Mouse (Mus musculus): ENCODE data around the gene Aknad1. TPM values are rescaled to one million over a fixed set of nuclear protein-coding genes. Genes with fewer than 3 reads are reported as not detected.

Aknad1 gene
- polyA plus RNA-seq, 1 experiment from 2014 or later, result 0.15 TPM

DNA sequence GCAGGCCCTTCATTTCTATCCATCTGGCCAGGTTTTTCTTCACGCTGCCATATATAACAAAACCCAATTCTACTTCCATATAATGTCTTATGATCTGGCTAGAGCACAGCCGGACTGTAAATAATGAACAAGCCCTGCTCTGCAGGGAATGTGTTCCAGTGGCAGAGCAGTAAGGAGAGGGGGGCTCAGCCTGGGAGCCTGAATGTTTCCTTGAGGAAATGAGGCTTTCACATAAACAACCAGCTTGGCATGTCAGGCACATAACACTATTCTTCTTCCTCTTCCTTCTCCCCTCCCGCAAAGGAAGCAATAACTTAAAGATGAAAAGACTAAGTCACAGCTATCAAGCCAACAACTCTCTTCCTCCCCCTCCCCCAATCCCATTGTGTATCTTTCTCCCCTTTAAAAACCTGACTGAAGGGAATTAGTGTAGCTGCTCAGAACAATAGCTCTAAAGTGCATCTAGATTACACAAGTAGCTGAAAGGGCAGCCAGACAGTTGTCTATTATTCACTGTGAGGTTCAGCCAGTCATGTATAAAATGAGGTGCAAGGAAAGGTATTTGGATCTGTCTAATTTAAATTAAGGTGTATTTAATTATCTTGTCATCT is 26.3 kb upstream of the Aknad1 start:
- 56% methylated on average over 3 of the region's 3 CpGs for WGBS
- Histone ChIP-seq H3K4me3 (ENCODE audit: low read depth, low read length) (no peak overlapping the region), H3K9me3 (replicated peaks; ENCODE audit: control insufficient read depth, low read length) (no peaks in the 10 kb centered on the region), H3K27ac (replicated peaks; ENCODE audit: low read depth, low read length) (no peak overlapping the region), H3K9ac (replicated peaks; ENCODE audit: low read length) (no peak overlapping the region), H3K4me1 (ENCODE audit: control insufficient read depth, insufficient read depth, low read length) (no peaks in the 10 kb centered on the region), H3K36me3 (replicated peaks; ENCODE audit: control insufficient read depth, insufficient read depth, low read depth, low read length) (no peaks in the 10 kb centered on the region), H3K27me3 (ENCODE audit: control insufficient read depth, insufficient read depth, low read length) (no peaks in the 10 kb centered on the region), H3K4me2 (ENCODE audit: low read depth, low read length) (no peak overlapping the region)
- no peak for DNase-seq (ENCODE audit: low spot score)
- no peak for ATAC-seq (replicated peaks; ENCODE audit: insufficient number of reproducible peaks, low FRiP score, low TSS enrichment, low read depth)

DNA sequence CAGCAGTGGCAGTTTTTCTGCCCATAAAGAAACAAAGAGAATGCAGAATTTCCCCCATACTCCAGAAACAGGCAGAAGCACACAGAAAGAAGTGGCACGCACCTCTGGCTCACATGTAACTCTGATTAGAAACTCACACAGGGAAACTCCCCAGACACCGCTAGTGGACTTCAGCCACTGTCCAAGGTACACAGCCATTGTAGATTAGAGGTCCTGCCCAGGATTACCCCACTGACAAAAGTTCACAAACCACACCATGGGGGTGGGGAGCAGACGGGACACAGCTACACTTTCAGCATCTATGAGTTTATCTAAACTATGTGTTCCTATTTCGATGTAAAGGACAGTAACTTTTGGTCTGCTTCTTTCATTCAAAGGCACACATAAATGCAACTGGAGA is 24.6 kb upstream of the Aknad1 start:
- Histone ChIP-seq H3K4me2 (ENCODE audit: low read depth, low read length) (no peak overlapping the region), H3K27ac (replicated peaks; ENCODE audit: low read depth, low read length) (no peak overlapping the region), H3K27me3 (ENCODE audit: control insufficient read depth, insufficient read depth, low read length) (no peaks in the 10 kb centered on the region), H3K4me1 (ENCODE audit: control insufficient read depth, insufficient read depth, low read length) (no peaks in the 10 kb centered on the region), H3K36me3 (replicated peaks; ENCODE audit: control insufficient read depth, insufficient read depth, low read depth, low read length) (no peaks in the 10 kb centered on the region), H3K9me3 (replicated peaks; ENCODE audit: control insufficient read depth, low read length) (no peaks in the 10 kb centered on the region), H3K4me3 (ENCODE audit: low read depth, low read length) (no peak overlapping the region), H3K9ac (replicated peaks; ENCODE audit: low read length) (no peak overlapping the region)
- 92% methylated on average over 4 of the region's 4 CpGs for WGBS
- ATAC-seq (replicated peaks; ENCODE audit: insufficient number of reproducible peaks, low FRiP score, low TSS enrichment, low read depth), result no peak
- DNase-seq (ENCODE audit: low spot score), result no peak

DNA sequence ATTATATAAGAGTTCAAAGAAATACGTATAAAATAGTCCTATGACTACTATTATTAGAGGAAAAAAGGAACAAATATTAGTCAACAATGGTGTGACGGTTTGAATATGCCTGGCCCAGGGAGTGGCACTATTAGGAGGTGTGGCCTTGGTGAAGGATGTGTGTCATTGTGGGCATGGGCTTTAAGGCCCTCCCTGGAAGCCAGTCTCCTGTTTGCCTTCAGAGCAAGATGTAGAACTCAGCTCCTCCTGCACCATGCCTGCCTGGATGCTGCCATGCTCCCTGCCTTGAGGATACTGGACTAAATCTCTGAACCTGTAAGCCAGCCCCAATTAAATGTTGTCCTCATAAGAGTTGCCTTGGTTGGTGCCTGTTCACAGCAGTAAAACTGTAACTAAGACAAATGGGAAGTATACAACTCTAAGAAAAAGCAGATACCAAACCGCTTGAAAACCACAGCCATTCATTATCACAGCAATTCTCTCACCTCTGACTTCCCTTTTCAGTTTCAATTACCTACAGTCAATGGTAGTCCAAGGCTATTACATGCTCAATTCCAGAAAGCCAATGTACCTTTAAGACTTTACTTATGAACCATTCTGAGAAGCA is 21.5 kb upstream of the Aknad1 start:
- WGBS, result 91% methylated on average over 3 of the region's 3 CpGs
- H3K27me3 ChIP-seq (ENCODE audit: control insufficient read depth, insufficient read depth, low read length), result no peaks in the 10 kb centered on the region
- no peak overlapping the region for H3K27ac ChIP-seq (replicated peaks; ENCODE audit: low read depth, low read length)
- no peak for DNase-seq (ENCODE audit: low spot score)
- H3K4me3 ChIP-seq (ENCODE audit: low read depth, low read length), result no peak overlapping the region
- H3K4me1 ChIP-seq (ENCODE audit: control insufficient read depth, insufficient read depth, low read length), result no peaks in the 10 kb centered on the region
- H3K36me3 ChIP-seq (replicated peaks; ENCODE audit: control insufficient read depth, insufficient read depth, low read depth, low read length), result no peaks in the 10 kb centered on the region
- H3K9ac ChIP-seq (replicated peaks; ENCODE audit: low read length), result no peak overlapping the region
- H3K4me2 ChIP-seq (ENCODE audit: low read depth, low read length), result no peak overlapping the region
- ATAC-seq (replicated peaks; ENCODE audit: insufficient number of reproducible peaks, low FRiP score, low TSS enrichment, low read depth), result no peak
- H3K9me3 ChIP-seq (replicated peaks; ENCODE audit: control insufficient read depth, low read length), result no peaks in the 10 kb centered on the region

DNA sequence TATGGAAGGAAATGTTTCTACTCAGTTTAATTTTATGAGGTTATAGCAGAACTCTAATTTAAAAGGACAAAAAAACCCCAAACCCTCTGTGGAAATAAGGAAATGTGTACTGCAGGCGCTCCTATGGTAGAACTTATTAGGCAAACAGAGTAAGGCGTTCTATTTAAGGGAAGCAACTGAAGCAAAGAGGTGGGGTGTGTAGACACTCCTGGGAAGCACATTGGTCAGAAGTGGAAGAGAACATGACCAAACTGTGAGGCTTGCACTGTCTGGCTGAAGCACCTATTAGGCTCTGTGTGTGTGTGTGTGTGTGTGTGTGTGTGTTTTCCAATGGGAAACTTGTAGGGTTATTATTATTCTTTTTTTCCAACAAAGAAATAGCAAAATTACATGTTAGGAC is 20.1 kb upstream of the Aknad1 start:
- H3K4me3 ChIP-seq (ENCODE audit: low read depth, low read length), result no peak overlapping the region
- H3K36me3 ChIP-seq (replicated peaks; ENCODE audit: control insufficient read depth, insufficient read depth, low read depth, low read length), result no peaks in the 10 kb centered on the region
- WGBS, result 93% methylated on average over 2 of the region's 2 CpGs
- ATAC-seq (replicated peaks; ENCODE audit: insufficient number of reproducible peaks, low FRiP score, low TSS enrichment, low read depth) (no peak), DNase-seq (ENCODE audit: low spot score) (no peak)
- H3K4me1 ChIP-seq (ENCODE audit: control insufficient read depth, insufficient read depth, low read length), result no peaks in the 10 kb centered on the region
- H3K4me2 ChIP-seq (ENCODE audit: low read depth, low read length), result no peak overlapping the region
- H3K9me3 ChIP-seq (replicated peaks; ENCODE audit: control insufficient read depth, low read length), result no peaks in the 10 kb centered on the region
- no peak overlapping the region for H3K9ac ChIP-seq (replicated peaks; ENCODE audit: low read length)
- H3K27ac ChIP-seq (replicated peaks; ENCODE audit: low read depth, low read length), result no peak overlapping the region
- no peaks in the 10 kb centered on the region for H3K27me3 ChIP-seq (ENCODE audit: control insufficient read depth, insufficient read depth, low read length)

DNA sequence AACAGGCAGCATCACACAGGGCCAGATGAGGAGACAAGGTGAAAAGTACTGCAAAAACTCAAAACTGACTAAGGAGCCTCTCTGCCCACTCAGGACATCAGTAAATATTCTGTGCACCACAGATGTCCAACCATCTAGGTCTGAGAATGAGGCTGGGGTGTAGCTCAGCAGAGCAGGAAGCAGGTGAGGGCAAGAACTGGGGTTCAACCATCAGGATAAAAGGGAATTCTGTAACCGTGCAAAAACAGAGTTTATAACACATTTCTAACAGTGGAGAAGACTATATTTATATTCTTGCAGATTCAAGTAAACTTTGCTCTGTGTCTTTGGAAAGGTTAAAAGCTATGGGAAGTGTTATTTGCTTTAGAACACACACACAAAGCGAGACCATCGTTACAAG is 19.7 kb upstream of the Aknad1 start:
- ATAC-seq (replicated peaks; ENCODE audit: insufficient number of reproducible peaks, low FRiP score, low TSS enrichment, low read depth) (no peak), DNase-seq (ENCODE audit: low spot score) (no peak)
- H3K36me3 ChIP-seq (replicated peaks; ENCODE audit: control insufficient read depth, insufficient read depth, low read depth, low read length), result no peaks in the 10 kb centered on the region
- H3K9ac ChIP-seq (replicated peaks; ENCODE audit: low read length), result no peak overlapping the region
- no peaks in the 10 kb centered on the region for H3K9me3 ChIP-seq (replicated peaks; ENCODE audit: control insufficient read depth, low read length)
- 91% methylated on average over 3 of the region's 3 CpGs for WGBS
- H3K27ac ChIP-seq (replicated peaks; ENCODE audit: low read depth, low read length), result no peak overlapping the region
- no peaks in the 10 kb centered on the region for H3K4me1 ChIP-seq (ENCODE audit: control insufficient read depth, insufficient read depth, low read length)
- no peak overlapping the region for H3K4me2 ChIP-seq (ENCODE audit: low read depth, low read length)
- H3K4me3 ChIP-seq (ENCODE audit: low read depth, low read length), result no peak overlapping the region
- no peaks in the 10 kb centered on the region for H3K27me3 ChIP-seq (ENCODE audit: control insufficient read depth, insufficient read depth, low read length)

DNA sequence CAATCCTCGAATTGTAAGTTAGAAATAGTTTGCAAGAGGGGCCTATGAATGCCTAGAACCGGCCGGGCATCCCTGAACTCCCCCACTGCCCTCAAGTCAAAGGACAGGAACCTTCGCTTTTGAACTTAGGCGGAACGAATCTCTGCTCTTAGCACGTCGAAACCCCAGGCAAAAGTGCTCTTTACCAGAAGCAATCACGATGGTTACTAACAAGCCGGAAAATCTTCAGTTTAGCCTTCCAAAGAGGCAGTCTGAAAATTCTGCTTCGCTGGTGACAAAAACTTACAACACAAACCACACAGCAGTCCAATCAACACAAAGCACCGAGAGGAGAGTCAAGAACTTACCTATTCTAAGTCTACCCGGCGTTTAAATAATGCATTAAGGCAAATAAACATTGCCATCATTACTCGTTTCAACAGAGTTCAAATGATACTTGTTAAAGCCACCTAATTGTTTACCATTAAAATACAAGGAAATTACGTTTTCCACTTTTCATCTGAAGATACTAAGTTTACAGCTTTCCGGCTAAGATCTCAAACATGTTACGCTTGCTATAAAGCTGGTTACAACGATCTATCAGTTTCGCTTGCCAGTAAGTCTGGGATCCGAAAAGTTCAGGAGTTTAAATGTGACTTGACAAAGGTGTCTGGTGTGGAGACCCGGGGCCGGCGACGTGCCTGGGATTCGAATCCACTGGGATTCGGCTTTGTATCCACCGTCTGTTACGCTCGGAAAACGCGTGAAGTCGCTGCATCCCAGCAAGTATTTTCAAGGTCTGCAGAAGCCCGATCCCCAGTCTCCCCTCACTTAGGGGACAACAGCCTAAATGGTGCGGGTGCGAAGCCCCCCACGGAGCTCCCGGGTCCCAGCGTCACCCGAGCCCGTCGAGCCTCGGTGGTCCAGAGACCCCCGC is 18.1 kb upstream of the Aknad1 start:
- no peaks in the 10 kb centered on the region for H3K27me3 ChIP-seq (ENCODE audit: control insufficient read depth, insufficient read depth, low read length)
- H3K4me1 ChIP-seq (ENCODE audit: control insufficient read depth, insufficient read depth, low read length), result no peaks in the 10 kb centered on the region
- peak overlapping the region; percentile 84 for H3K9ac ChIP-seq (replicated peaks; ENCODE audit: low read length)
- peak overlapping the region; percentile 73 for H3K4me3 ChIP-seq (ENCODE audit: low read depth, low read length)
- H3K9me3 ChIP-seq (replicated peaks; ENCODE audit: control insufficient read depth, low read length), result no peaks in the 10 kb centered on the region
- WGBS, result under 1% methylated on average over 44 of the region's 44 CpGs
- no peaks in the 10 kb centered on the region for H3K36me3 ChIP-seq (replicated peaks; ENCODE audit: control insufficient read depth, insufficient read depth, low read depth, low read length)
- peak overlapping the region; percentile 95 for H3K27ac ChIP-seq (replicated peaks; ENCODE audit: low read depth, low read length)
- ATAC-seq (replicated peaks; ENCODE audit: insufficient number of reproducible peaks, low FRiP score, low TSS enrichment, low read depth) (no peak; the same call in 1 of the 2 replicates), DNase-seq (ENCODE audit: low spot score) (peak; percentile 73)
- peak overlapping the region; percentile 62 for H3K4me2 ChIP-seq (ENCODE audit: low read depth, low read length)

DNA sequence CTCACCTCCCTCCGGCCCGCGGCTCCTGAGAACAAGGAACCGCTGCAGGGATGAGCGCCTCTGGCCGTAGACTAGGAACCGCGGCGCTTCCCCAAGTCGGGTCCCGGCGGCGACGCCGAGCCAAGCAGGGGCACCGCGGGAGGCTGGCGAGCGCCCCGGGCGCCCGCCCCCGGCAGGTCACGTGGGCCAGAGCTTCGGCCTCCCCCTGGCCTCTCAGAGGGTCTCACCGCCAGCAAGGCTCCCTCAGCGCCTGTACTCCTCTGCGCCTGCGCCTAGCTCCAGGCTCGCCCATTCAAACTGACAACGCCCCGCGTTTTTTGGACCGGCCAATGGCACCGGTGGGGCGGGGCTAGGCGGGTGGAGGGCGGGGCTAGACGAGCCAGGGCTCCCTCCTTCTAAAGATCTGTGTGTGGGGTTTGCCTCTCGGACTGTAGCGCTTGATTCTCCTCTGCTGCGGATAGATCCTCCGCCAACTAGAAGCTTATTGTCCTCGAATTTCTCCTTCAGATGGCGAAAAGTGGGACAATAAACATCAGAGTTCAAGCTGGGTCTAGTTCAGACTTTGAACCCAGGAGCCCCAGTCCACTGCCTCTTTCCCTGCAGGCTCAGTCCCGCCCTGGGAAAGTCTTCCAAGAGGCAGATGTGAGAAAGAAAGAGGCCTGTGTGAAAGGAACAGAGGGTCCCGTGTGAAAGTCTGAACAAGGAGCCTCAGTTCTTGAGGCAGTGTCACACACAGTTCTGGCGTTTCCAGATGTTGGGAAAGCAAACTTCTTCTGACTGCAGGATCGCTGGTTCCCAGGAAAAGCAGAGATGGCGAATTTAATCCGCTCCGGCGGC is 17.2 kb upstream of the Aknad1 start, which contains the start of gene Gpsm2:
Gene Gpsm2, minus strand, starts transcription at position 274 of the 837 bp plus-strand sequence.
- H3K27ac ChIP-seq (replicated peaks; ENCODE audit: low read depth, low read length), result peak within 1 kb of the TSS; percentile 95
- WGBS, result under 1% methylated on average over 42 of the region's 53 CpGs

More for the DNA sequence above, 17.2 kb upstream of the Aknad1 start, which contains the start of gene Gpsm2:
- ATAC-seq (replicated peaks; ENCODE audit: insufficient number of reproducible peaks, low FRiP score, low TSS enrichment, low read depth), result peak; percentile 98
- Histone ChIP-seq H3K9ac (replicated peaks; ENCODE audit: low read length) (peak within 1 kb of the TSS; percentile 84), H3K27me3 (ENCODE audit: control insufficient read depth, insufficient read depth, low read length) (no peaks in the 10 kb centered on the region), H3K9me3 (replicated peaks; ENCODE audit: control insufficient read depth, low read length) (no peaks in the 10 kb centered on the region), H3K4me2 (ENCODE audit: low read depth, low read length) (peak within 1 kb of the TSS; percentile 62), H3K36me3 (replicated peaks; ENCODE audit: control insufficient read depth, insufficient read depth, low read depth, low read length) (no peaks in the 10 kb centered on the region), H3K4me1 (ENCODE audit: control insufficient read depth, insufficient read depth, low read length) (no peaks in the 10 kb centered on the region), H3K4me3 (ENCODE audit: low read depth, low read length) (peak within 1 kb of the TSS; percentile 73)
- DNase-seq (ENCODE audit: low spot score), result peak; percentile 99
